17 mouse cellular contexts compared by ENCODE assay signal in the genomic region with DNA sequence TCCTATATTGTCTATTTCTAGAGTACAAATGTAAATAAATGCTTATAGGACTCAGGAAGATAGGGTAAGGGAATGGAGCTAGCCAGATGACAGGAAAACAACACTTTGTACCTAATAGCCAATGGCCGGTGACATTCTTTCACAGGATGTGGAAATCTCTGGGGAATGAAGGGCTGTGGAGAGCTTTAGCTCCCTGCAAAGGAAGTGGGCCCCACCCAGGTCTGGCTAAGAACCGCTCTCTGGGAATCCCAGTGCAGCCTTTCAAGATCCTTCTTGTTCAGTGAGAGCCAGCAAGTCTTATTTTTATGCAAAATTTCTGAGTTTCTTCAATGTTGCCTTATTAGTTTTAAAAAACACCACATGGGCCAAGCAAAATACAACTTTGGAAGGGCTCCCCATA. TPM values are rescaled to one million over a fixed set of nuclear protein-coding genes. Genes with fewer than 3 reads are reported as not detected.
DNase-seq lines count a peak whose midpoint lies in the region; ATAC-seq lines count a peak whose summit lies in the region.
"Had no signal": no experiment of that assay in that cellular context is flagged by ENCODE, and none has a peak within 500 bp of the region (broad histone marks: within the 10 kb centered on the region; RNA-seq: fewer than 3 reads in every experiment).

No protein-coding gene starts in this region.

- ATAC-seq in embryonic facial prominence, embryonic 14.5 days (ENCODE audit: low read depth): no peak
- no peak for ATAC-seq in forebrain, embryonic 16.5 days
- ATAC-seq: forebrain, postnatal 0 days had no signal

- peak; percentile 45 for DNase-seq in embryonic facial prominence, embryonic 14.5 days (ENCODE audit: low spot score)
- DNase-seq in embryonic facial prominence, embryonic 10.5 days (ENCODE audit: low spot score): no peak
- DNase-seq in R1 (ENCODE audit: low read depth, low spot score): peak; percentile 10
- peak; percentile 21 for DNase-seq in gastrocnemius, postnatal 10 days
- peak; percentile 11 to 16 for DNase-seq in kidney, adult 8-10 months
- no peak for DNase-seq in layer of hippocampus, adult 18-20 months (ENCODE audit: low spot score in 2 of 2)
- DNase-seq in neural tube, embryonic 10.5 days (ENCODE audit: extremely low spot score, low spot score): no peak
- DNase-seq: cerebellum, adult 2 months; forebrain, postnatal 0 days; liver; thymus, postnatal 14 days had no signal

- H3K4me3 ChIP-seq in embryonic facial prominence, embryonic 14.5 days (ENCODE audit: low read depth, low read length): no peak overlapping the region
- H3K4me3 ChIP-seq in embryonic facial prominence, embryonic 10.5 days: no peak overlapping the region
- H3K4me3 ChIP-seq in forebrain, embryonic 16.5 days (replicated peaks; ENCODE audit: low read length): no peak overlapping the region
- H3K4me3 ChIP-seq: embryonic facial prominence, embryonic 13.5 days; layer of hippocampus, adult 2 months; myocyte had no signal

- no peak overlapping the region for H3K4me2 ChIP-seq in embryonic facial prominence, embryonic 14.5 days (ENCODE audit: low read depth, low read length)
- no peak overlapping the region for H3K4me2 ChIP-seq in forebrain, embryonic 16.5 days (ENCODE audit: low read length)
- H3K4me2 ChIP-seq: embryonic facial prominence, embryonic 13.5 days; hindbrain, embryonic 14.5 days had no signal

- H3K9ac ChIP-seq in embryonic facial prominence, embryonic 14.5 days (ENCODE audit: low read depth, low read length): no peak overlapping the region
- no peak overlapping the region for H3K9ac ChIP-seq in forebrain, embryonic 16.5 days (replicated peaks; ENCODE audit: low read depth, low read length)
- H3K9ac ChIP-seq: embryonic facial prominence, embryonic 13.5 days; forebrain, postnatal 0 days; hindbrain, embryonic 14.5 days had no signal

- no peaks in the 10 kb centered on the region for H3K4me1 ChIP-seq in embryonic facial prominence, embryonic 14.5 days (ENCODE audit: control insufficient read depth, insufficient read depth, low read length)
- no peaks in the 10 kb centered on the region for H3K4me1 ChIP-seq in embryonic facial prominence, embryonic 10.5 days
- 0 out of 2 replicates have a peak, but pooled peaks cover 2% of the 10 kb centered on the region for H3K4me1 ChIP-seq in forebrain, embryonic 16.5 days (replicated peaks; ENCODE audit: control insufficient read depth, insufficient read depth, low read length)

- WGBS in embryonic facial prominence, embryonic 14.5 days: 50% methylated on average over 2 of the region's 2 CpGs
- 53% methylated on average over 2 of the region's 2 CpGs for WGBS in embryonic facial prominence, embryonic 10.5 days
- 82% methylated on average over 2 of the region's 2 CpGs for WGBS in forebrain, embryonic 16.5 days

- H3K27me3 ChIP-seq in embryonic facial prominence, embryonic 14.5 days (replicated peaks; ENCODE audit: control insufficient read depth, insufficient read depth, low read length): no peaks in the 10 kb centered on the region
- H3K27me3 ChIP-seq in embryonic facial prominence, embryonic 10.5 days (replicated peaks; ENCODE audit: low read depth, poor library complexity, severe bottlenecking): no peaks in the 10 kb centered on the region
- H3K27me3 ChIP-seq in forebrain, embryonic 16.5 days (replicated peaks; ENCODE audit: control insufficient read depth, insufficient read depth, low read length): no peaks in the 10 kb centered on the region
- H3K27me3 ChIP-seq: embryonic facial prominence, embryonic 13.5 days had no signal

- H3K36me3 ChIP-seq in embryonic facial prominence, embryonic 14.5 days (ENCODE audit: control insufficient read depth, insufficient read depth, low read length): no peaks in the 10 kb centered on the region
- no peaks in the 10 kb centered on the region for H3K36me3 ChIP-seq in embryonic facial prominence, embryonic 10.5 days (replicated peaks)
- no peaks in the 10 kb centered on the region for H3K36me3 ChIP-seq in forebrain, embryonic 16.5 days (ENCODE audit: control insufficient read depth, insufficient read depth)
- H3K36me3 ChIP-seq: embryonic facial prominence, embryonic 13.5 days had no signal

- no peaks in the 10 kb centered on the region for H3K9me3 ChIP-seq in embryonic facial prominence, embryonic 14.5 days (ENCODE audit: control insufficient read depth, low read length)
- H3K9me3 ChIP-seq in embryonic facial prominence, embryonic 10.5 days: no peaks in the 10 kb centered on the region
- no peaks in the 10 kb centered on the region for H3K9me3 ChIP-seq in forebrain, embryonic 16.5 days (ENCODE audit: control insufficient read depth, low read length)
- H3K9me3 ChIP-seq: embryonic facial prominence, embryonic 13.5 days had no signal

- no peak overlapping the region for H3K27ac ChIP-seq in embryonic facial prominence, embryonic 14.5 days (replicated peaks; ENCODE audit: low read depth, low read length)
- no peak overlapping the region for H3K27ac ChIP-seq in embryonic facial prominence, embryonic 10.5 days (replicated peaks)
- no peak overlapping the region for H3K27ac ChIP-seq in forebrain, embryonic 16.5 days (ENCODE audit: low read length)
- H3K27ac ChIP-seq: embryonic facial prominence, embryonic 13.5 days; hindbrain, embryonic 14.5 days; layer of hippocampus, adult 2 months had no signal

RNA-seq across cellular contexts. Expression of gene Pappa2, which starts 54.7 kb away (rescaled TPM):
- polyA plus RNA-seq in embryonic facial prominence, embryonic 14.5 days (2014; fragmentation: Nextera tagmentation; extraction: Ambion mirVana): 5.6 and 6.7 TPM in 2 replicates
- 0.92 and 1.5 TPM in 2 replicates for polyA plus RNA-seq in embryonic facial prominence, embryonic 10.5 days (2016; fragmentation: Nextera tagmentation; extraction: Ambion mirVana)
- total RNA-seq in gastrocnemius, postnatal 10 days (2021): 1 to 10 TPM in 1 of 2 experiments, under 1 TPM in 1; 0.31 to 1.0 TPM
- under 1 TPM; 0.41 to 0.89 TPM for total RNA-seq in layer of hippocampus, adult 18-20 months (2021)
- 1.3 and 1.7 TPM in 2 replicates for polyA plus RNA-seq in forebrain, embryonic 16.5 days (2015; fragmentation: Nextera tagmentation; extraction: Ambion mirVana)
- total RNA-seq: megakaryocyte, adult 5-6 weeks had no signal

Comparison
In these comparisons a context has a peak if more than half of its experiments do, and no peak if none do; other contexts are left out.
1. DNase-seq: peak in embryonic facial prominence, embryonic 14.5 days (single experiment), R1 (single experiment), gastrocnemius, postnatal 10 days (single experiment) and kidney, adult 8-10 months (2 of 2); none in embryonic facial prominence, embryonic 10.5 days (single experiment), layer of hippocampus, adult 18-20 months (0 of 2) and neural tube, embryonic 10.5 days (single experiment).